Mouse (Mus musculus) ovary, adult 2 months (tissue): ENCODE measurements around the gene Idua. TPM values are rescaled to one million over a fixed set of nuclear protein-coding genes. Genes with fewer than 3 reads are reported as not detected.

Source experiments
- polyA plus RNA-seq: library from polyadenylated mRNA; depleted of rRNA; stranded (reverse); fragments of >200 nt; gene quantifications from 2 replicates; pipeline ENCODE4 v1.2.3, GENCODE M21; 2012; rRNA removed

Idua gene
- 36.6 and 38.5 TPM in 2 replicates for polyA plus RNA-seq

DNA sequence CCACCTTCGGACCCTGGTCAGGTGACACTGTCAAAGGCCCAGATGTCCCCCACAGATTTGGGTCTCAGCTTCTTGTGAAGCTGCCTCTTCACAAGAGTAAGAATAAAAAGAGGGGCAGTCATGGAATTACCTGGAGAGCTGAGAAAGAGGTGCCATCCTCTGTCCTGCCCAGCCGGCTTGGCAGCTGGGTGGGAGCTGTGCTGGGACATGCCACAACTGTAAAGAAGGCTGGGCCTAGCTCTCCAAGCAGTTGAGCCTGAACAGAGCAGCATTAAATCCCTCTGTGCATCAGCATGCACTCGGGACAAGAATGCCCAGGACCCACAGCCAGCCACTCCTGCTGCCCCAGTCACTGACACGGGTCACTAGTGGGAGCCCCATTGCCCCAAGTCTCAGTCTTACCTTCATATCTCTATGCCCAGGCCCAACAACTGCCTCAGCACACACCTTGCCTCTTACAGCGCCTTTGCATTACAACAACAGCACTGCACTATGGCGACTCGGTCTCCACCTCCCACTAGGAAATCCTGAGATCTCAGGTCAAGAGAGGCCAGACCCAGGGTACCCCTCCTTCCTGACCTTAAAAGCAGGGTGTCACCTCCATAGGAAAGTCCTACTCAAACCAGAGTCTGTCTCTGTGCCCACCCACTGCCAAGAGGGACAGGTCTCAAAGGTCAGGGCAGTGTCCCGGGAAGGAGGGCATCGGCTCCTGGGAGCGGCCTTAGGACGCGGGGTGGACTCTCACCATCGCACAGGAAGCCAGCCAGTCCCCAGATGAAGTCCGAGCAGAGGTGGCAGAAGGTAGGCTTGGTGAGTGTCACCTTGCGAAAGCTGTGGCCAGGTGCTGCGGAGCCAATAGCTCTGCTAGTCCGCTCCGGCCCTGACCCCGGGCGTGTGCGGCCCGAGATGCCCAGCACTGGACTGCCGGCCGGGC, at the start of gene Idua:
Idua (plus strand) TSS at position 634 of the 934 bp plus-strand sequence.

GRCm38 (mm10) chr5:108629634-108630483, 30.3 kb upstream of the Idua start, which contains the start of the genes Gak and Tmem175:
TSS of gene Gak (minus strand) at chr5:108629755.
TSS of gene Tmem175 (plus strand) at chr5:108629770.

GRCm38 (mm10) chr5:108668977-108669936, 9.1 kb downstream of the Idua start, which contains the start of gene Dgkq:
TSS of gene Dgkq (minus strand) at chr5:108669672.

GRCm38 (mm10) chr5:108675251-108675816, 15.2 kb downstream of the Idua start, which contains the start of gene Slc26a1:
TSS of gene Slc26a1 (minus strand) at chr5:108675569.

DNA sequence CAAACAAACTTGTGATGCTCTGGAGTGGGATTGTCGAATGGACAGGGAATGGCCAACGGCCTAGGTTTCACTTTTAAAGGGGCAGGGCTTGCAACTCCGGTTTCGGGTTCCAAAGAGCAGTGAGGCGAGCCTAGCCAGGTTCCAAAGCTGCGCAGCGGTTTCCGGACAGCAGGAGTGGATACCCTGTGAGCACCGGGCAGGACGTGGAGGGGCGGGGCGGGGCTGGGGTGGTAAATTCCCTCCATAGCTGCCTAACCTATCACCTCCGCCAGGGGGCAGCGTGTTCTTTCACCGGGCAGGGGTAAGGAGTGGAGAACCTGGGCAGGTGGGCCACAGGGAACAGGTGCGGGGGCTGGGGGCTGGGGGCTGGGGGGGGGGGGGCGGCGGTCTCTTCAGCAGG, 32.1 kb downstream of the Idua start, which contains the start of gene Fgfrl1:
Fgfrl1 (plus strand) TSS at position 112 of the 400 bp plus-strand sequence.

Other genes starting within 250 kb of the Idua start
- gene Atp5k, start 225.9 kb upstream of the Idua start, polyA plus RNA-seq, result 18.3 and 24.5 TPM in 2 replicates
- gene Mfsd7a, start 211.4 kb upstream of the Idua start, polyA plus RNA-seq, result 8.2 and 8.5 TPM in 2 replicates
- 8.2 and 10.2 TPM in 2 replicates for gene Pcgf3, start 199.1 kb upstream of the Idua start, polyA plus RNA-seq
- 0.43 and 0.84 TPM in 2 replicates for gene Cplx1, start 110.3 kb upstream of the Idua start, polyA plus RNA-seq
- gene Gak, start 30.6 kb upstream of the Idua start, polyA plus RNA-seq, result 75.6 and 91.0 TPM in 2 replicates
- 74.6 and 81.8 TPM in 2 replicates for gene Tmem175, start 30.6 kb upstream of the Idua start, polyA plus RNA-seq
- gene Dgkq, start 9.3 kb downstream of the Idua start, polyA plus RNA-seq, result 35.9 and 39.0 TPM in 2 replicates
- gene Slc26a1, start 15.2 kb downstream of the Idua start, polyA plus RNA-seq, result 0.32 and 0.47 TPM in 2 replicates
- gene Fgfrl1, start 32.1 kb downstream of the Idua start, polyA plus RNA-seq, result 149 and 161 TPM in 2 replicates
- gene Rnf212, start 114.7 kb downstream of the Idua start, polyA plus RNA-seq, result 0.44 and 0.84 TPM in 2 replicates
- not detected in 2 replicates for gene Tmed11, start 135.0 kb downstream of the Idua start, polyA plus RNA-seq
- gene Vmn2r8, start 148.5 kb downstream of the Idua start, polyA plus RNA-seq, result not detected in 2 replicates
- gene Vmn2r9, start 192.3 kb downstream of the Idua start, polyA plus RNA-seq, result not detected in 2 replicates